Mouse (Mus musculus) intestine, embryonic 14.5 days (tissue): ENCODE measurements around the gene Dad1. TPM values are rescaled to one million over a fixed set of nuclear protein-coding genes. Genes with fewer than 3 reads are reported as not detected.

Experiments
- ATAC-seq: fragments of 200-750 bp; cut with Nextera tagmentation; replicated peaks from 2 replicates; pipeline ENCODE4 v1.8.0; 2017; ENCODE audit warnings: low read depth, moderate number of reproducible peaks, moderate TSS enrichment, moderate library complexity; ENCODE audit not compliant: low FRiP score, low TSS enrichment
- DNase-seq: peaks from one replicate; pipeline ENCODE4 v3.0.0-alpha.2; 2018; ENCODE audit warnings: low spot score
- H3K27ac ChIP-seq: fragments of 300-500 bp; sonication (generic); 2 replicates; pipeline ENCODE4 v1.5.1; 2014; ENCODE audit warnings: low read depth, mild to moderate bottlenecking, control low read depth
- H3K27me3 ChIP-seq: fragments of 300-500 bp; sonication (generic); replicated peaks from 2 replicates; pipeline ENCODE4 v1.6.1; 2014; ENCODE audit warnings: low read length, control low read depth; ENCODE audit not compliant: control insufficient read depth, insufficient read depth
- H3K36me3 ChIP-seq: fragments of 300-500 bp; sonication (generic); 2 replicates; pipeline ENCODE4 v1.6.1; 2014; ENCODE audit warnings: low read length, control low read depth; ENCODE audit not compliant: control insufficient read depth, insufficient read depth
- H3K4me1 ChIP-seq: fragments of 300-500 bp; sonication (generic); replicated peaks from 2 replicates; pipeline ENCODE4 v1.6.1; 2014; ENCODE audit warnings: low read length, control low read depth, mixed read lengths; ENCODE audit not compliant: control insufficient read depth, insufficient read depth
- H3K4me2 ChIP-seq: fragments of 300-500 bp; sonication (generic); 2 replicates; pipeline ENCODE4 v1.6.1; 2014; ENCODE audit warnings: low read length
- H3K4me3 ChIP-seq: fragments of 300-500 bp; sonication (generic); 2 replicates; pipeline ENCODE4 v1.5.1; 2014; ENCODE audit warnings: low read depth, low read length, control low read depth, mixed read lengths
- H3K9ac ChIP-seq: fragments of 300-500 bp; sonication (generic); 2 replicates; pipeline ENCODE4 v1.6.1; 2014; ENCODE audit warnings: mild to moderate bottlenecking, low read length
- H3K9me3 ChIP-seq: fragments of 300-500 bp; sonication (generic); 2 replicates; pipeline ENCODE4 v1.6.1; 2016; ENCODE audit warnings: low read length, control low read depth; ENCODE audit not compliant: control insufficient read depth
- WGBS: fragments of 180-500 bp; shearing (Covaris S2); extraction: QIAGEN DNeasy Blood & Tissue Kit; methylation state at CpG from one replicate; pipeline ENCODE4 v1.1.7; 2014; 5-methylcytosine and 5-hydroxymethylcytosine counted together
- polyA plus RNA-seq: library from polyadenylated mRNA; unstranded; fragments of >200 nt; fragmentation: Nextera tagmentation; extraction: Ambion mirVana; gene quantifications from 2 replicates; pipeline ENCODE4 v1.2.1, GENCODE M21; 2014

Gene Dad1
- polyA plus RNA-seq, 1 experiment from 2014 or later = 449 TPM

DNA sequence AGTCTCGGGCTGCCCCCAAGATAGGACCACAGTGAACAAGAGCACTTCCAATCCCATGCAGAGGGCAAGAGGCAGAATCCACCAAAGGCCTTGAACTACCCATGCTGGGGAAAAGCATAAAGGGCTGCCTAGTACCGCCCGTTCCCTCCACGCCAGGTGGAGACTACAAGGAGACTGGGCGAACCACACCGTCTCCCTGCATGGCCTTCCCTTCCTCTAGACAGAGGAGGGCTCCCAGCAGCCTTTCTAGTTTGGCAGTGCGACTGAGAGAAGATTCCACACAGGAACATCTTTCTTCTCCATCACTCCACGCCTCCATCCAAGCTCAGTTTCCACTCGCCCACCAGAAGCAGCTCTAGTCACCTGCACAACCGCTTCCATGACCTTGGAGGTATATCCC lies 14.1 kb upstream of the Dad1 start:
- no peak overlapping the region for H3K27ac ChIP-seq
- no peak overlapping the region for H3K4me3 ChIP-seq
- ATAC-seq (no peak), DNase-seq (no peak)
- H3K27me3 ChIP-seq = no peaks in the 10 kb centered on the region
- H3K36me3 ChIP-seq = peaks cover 45% of the 10 kb centered on the region
- H3K4me1 ChIP-seq = no peaks in the 10 kb centered on the region
- H3K4me2 ChIP-seq = no peak overlapping the region
- 90% methylated on average over 10 of the region's 10 CpGs for WGBS
- no peaks in the 10 kb centered on the region for H3K9me3 ChIP-seq
- no peak overlapping the region for H3K9ac ChIP-seq

- H3K27me3 ChIP-seq = no peaks in the 10 kb centered on the region
- H3K27ac ChIP-seq = no peak overlapping the region
- no peaks in the 10 kb centered on the region for H3K9me3 ChIP-seq
- H3K9ac ChIP-seq = no peak overlapping the region
- H3K36me3 ChIP-seq = peaks cover 49% of the 10 kb centered on the region
- no peak overlapping the region for H3K4me3 ChIP-seq
- H3K4me1 ChIP-seq = no peaks in the 10 kb centered on the region
- DNase-seq (no peak), ATAC-seq (no peak)
- H3K4me2 ChIP-seq = no peak overlapping the region
- WGBS = 77% methylated on average over 6 of the region's 6 CpGs
Observed at GRCm38 (mm10) chr14:54265951-54266350, 12.0 kb upstream of the Dad1 start.

DNA sequence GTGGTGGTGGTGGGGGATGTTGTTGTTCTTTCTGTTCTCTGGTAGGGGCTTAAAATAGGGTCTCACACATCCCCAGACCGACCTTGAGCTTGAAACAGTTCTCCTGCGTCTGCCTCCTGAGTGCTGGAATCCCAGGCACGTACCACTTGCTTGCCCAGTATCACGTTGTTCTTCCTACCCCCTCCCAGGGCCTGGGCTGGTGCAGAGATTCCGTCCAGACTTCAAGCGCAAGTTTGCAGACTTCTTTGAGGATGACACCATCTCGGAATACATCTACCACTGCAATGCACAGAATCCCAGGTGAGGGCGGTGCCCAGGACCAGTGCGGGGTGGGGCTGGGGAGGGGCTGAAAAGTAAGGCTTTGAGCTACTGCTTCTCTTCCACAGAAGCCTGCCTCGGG lies 11.2 kb upstream of the Dad1 start:
- peaks cover 4% of the 10 kb centered on the region for H3K4me1 ChIP-seq
- no peak overlapping the region for H3K9ac ChIP-seq
- no peak overlapping the region for H3K4me3 ChIP-seq
- no peaks in the 10 kb centered on the region for H3K27me3 ChIP-seq
- no peak overlapping the region for H3K27ac ChIP-seq
- ATAC-seq (no peak), DNase-seq (peak; percentile 25)
- no peak overlapping the region for H3K4me2 ChIP-seq
- H3K36me3 ChIP-seq = peaks cover 49% of the 10 kb centered on the region
- no peaks in the 10 kb centered on the region for H3K9me3 ChIP-seq
- WGBS = 63% methylated on average over 10 of the region's 10 CpGs

DNA sequence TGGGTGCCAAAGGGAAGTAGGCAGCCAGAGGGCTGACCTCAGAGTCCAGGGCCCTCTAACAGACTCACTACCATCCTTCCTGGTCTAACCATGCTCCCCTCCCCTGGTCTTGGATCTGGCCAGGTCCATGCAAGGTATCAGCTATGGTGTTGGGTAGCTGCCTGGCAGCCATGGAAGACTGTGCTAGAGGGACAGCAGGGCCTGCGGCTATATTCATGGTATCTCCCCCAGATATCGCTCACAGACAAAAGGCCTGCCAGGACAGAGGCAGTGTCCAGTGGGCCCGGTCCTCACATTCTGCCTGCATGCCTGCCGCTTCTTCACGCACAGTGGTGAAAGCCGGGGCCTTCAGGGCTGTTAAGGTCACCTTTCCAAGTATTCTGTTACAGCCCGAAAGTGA lies 10.3 kb upstream of the Dad1 start:
- ATAC-seq = no peak
- H3K27ac ChIP-seq = no peak overlapping the region
- WGBS = 93% methylated on average over 7 of the region's 7 CpGs

DNA sequence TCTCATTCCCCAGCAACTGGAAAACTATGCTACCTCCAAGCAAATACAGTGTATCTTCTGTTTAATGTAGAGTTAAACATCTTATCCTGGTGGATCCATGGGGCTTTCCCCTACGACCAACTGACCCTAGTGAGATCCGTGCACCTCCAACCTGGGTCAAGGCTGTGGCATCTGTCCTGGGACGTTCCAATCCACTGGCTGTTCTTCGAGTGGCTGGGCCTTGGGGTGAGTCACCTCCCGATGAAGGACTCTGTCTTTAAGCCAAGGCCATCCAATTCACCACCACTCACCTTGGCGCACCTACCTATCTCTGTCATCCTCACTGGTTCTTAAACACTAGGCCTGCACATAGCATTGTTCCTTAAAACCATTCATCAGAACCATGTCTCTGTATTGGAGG lies 9.2 kb upstream of the Dad1 start:
- H3K4me3 ChIP-seq = no peak overlapping the region
- 87% methylated on average over 6 of the region's 6 CpGs for WGBS
- H3K27ac ChIP-seq = no peak overlapping the region
- no peaks in the 10 kb centered on the region for H3K27me3 ChIP-seq
- no peaks in the 10 kb centered on the region for H3K9me3 ChIP-seq
- H3K4me2 ChIP-seq = no peak overlapping the region
- ATAC-seq (no peak), DNase-seq (peak; percentile 20)
- H3K36me3 ChIP-seq = peaks cover 42% of the 10 kb centered on the region
- H3K4me1 ChIP-seq = peaks cover 15% of the 10 kb centered on the region
- no peak overlapping the region for H3K9ac ChIP-seq

More for the DNA sequence above, 10.3 kb upstream of the Dad1 start:
- Histone ChIP-seq H3K36me3 (peaks cover 49% of the 10 kb centered on the region), H3K9me3 (no peaks in the 10 kb centered on the region), H3K4me3 (no peak overlapping the region), H3K27me3 (no peaks in the 10 kb centered on the region), H3K9ac (no peak overlapping the region), H3K4me1 (peaks cover 10% of the 10 kb centered on the region), H3K4me2 (no peak overlapping the region)
- DNase-seq = peak; percentile 46

GRCm38 (mm10) chr14:54262622-54263021 lies 8.7 kb upstream of the Dad1 start:
- WGBS = 89% methylated on average over 8 of the region's 8 CpGs

DNA sequence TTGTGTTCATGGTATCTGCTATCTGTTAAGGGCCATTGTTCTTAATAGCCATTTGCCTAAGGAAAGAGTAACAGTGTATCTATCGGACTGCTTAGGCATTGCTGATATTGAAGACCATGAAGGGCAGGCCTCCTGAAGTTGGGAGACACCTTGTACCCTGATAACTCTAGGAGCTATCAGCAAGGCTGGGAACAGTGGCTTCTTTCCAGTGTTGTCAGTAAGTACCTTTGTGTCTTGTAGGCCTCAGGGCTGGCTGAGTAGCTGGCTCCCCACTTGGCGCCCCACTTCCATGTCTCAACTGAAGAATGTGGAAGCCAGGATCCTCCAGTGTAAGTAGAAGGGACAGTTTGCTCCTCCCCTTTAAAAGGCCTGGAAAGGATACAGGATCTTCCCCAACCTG lies 7.5 kb upstream of the Dad1 start:
- Histone ChIP-seq H3K4me1 (peaks cover 15% of the 10 kb centered on the region), H3K27ac (no peak overlapping the region)

More at GRCm38 (mm10) chr14:54262622-54263021, 8.7 kb upstream of the Dad1 start:
- DNase-seq (peak; percentile 10), ATAC-seq (no peak)
- no peaks in the 10 kb centered on the region for H3K27me3 ChIP-seq
- peaks cover 15% of the 10 kb centered on the region for H3K4me1 ChIP-seq
- H3K4me3 ChIP-seq = no peak overlapping the region
- no peak overlapping the region for H3K4me2 ChIP-seq
- H3K27ac ChIP-seq = no peak overlapping the region
- H3K9ac ChIP-seq = no peak overlapping the region
- peaks cover 37% of the 10 kb centered on the region for H3K36me3 ChIP-seq
- no peaks in the 10 kb centered on the region for H3K9me3 ChIP-seq

DNA sequence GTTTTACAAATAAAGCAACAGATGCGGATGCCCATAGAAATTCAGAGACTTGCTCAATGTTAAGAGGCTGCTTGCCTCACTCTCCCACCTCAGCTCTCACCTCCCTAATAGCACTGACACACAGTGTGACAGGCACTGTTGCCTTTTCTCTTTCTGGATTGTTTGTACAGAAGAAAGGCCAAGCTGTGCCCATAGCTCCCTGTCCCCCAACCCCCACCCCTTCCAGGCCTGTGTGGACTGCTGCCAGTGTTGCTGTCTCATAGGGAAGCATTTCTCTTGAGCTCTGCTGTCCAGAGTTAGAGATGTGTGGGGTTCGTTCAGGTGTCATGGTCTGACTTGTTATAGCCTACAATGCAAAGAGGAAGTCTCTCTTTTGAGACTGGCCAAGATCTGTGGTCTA lies 6.3 kb upstream of the Dad1 start:
- Histone ChIP-seq H3K9ac (peak overlapping the region; percentile 65; the same call in 1 of the 2 replicates), H3K27ac (no peak overlapping the region)
- peak; percentile 47 for DNase-seq

More for the DNA sequence above, 7.5 kb upstream of the Dad1 start:
- Histone ChIP-seq H3K4me3 (no peak overlapping the region), H3K4me2 (no peak overlapping the region), H3K9ac (no peak overlapping the region), H3K27me3 (no peaks in the 10 kb centered on the region), H3K9me3 (no peaks in the 10 kb centered on the region), H3K36me3 (peaks cover 26% of the 10 kb centered on the region)
- WGBS = 92% methylated on average over 2 of the region's 2 CpGs
- DNase-seq = peak; percentile 23
- ATAC-seq = no peak

DNA sequence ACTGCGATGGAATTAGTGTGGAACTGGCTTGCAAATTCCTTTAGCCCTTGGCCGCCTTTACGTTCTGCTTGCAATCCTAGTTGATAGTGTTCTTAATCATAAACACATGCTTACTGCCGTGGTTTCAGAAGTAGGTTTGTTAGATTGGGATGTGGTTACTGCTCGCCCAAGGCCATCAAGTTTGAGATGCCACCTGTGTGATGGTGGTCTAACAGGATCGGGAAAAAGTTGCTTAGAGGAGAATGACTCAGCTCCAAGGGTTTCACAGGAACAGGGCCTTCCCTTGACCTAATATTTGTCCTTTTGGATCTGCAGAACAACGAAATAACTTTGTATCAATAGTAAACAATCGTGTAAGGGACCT lies 5.8 kb upstream of the Dad1 start:
- Histone ChIP-seq H3K36me3 (peaks cover 18% of the 10 kb centered on the region), H3K9ac (peak overlapping the region; percentile 65), H3K27me3 (no peaks in the 10 kb centered on the region), H3K27ac (0 out of 2 replicates have a peak overlapping the region, but pooled peaks have one; percentile 73), H3K9me3 (no peaks in the 10 kb centered on the region), H3K4me2 (peak overlapping the region; percentile 90), H3K4me1 (peaks cover 18% of the 10 kb centered on the region), H3K4me3 (peak overlapping the region; percentile 60)
- 19% methylated on average over 8 of the region's 8 CpGs for WGBS
- no peak for DNase-seq
- ATAC-seq = no peak

More for the DNA sequence above, 6.3 kb upstream of the Dad1 start:
- ATAC-seq = no peak
- Histone ChIP-seq H3K4me1 (peaks cover 15% of the 10 kb centered on the region), H3K4me2 (peak overlapping the region; percentile 90), H3K27me3 (no peaks in the 10 kb centered on the region), H3K9me3 (no peaks in the 10 kb centered on the region), H3K4me3 (peak overlapping the region; percentile 60; the same call in 1 of the 2 replicates), H3K36me3 (peaks cover 19% of the 10 kb centered on the region)
- WGBS = 70% methylated on average over 2 of the region's 2 CpGs
